Mouse (Mus musculus) hindbrain, embryonic 14.5 days (tissue): ENCODE measurements around the gene Trmt13. TPM values are rescaled to one million over a fixed set of nuclear protein-coding genes. Genes with fewer than 3 reads are reported as not detected.

Experiments used
- ATAC-seq: fragments of 200-750 bp; cut with Nextera tagmentation; 2 replicates; pipeline ENCODE4 v1.8.0; 2017; ENCODE audit warnings: moderate number of reproducible peaks, mild to moderate bottlenecking, moderate TSS enrichment, moderate library complexity; ENCODE audit not compliant: low FRiP score
- DNase-seq: peaks from one replicate; pipeline ENCODE4 v3.0.0-alpha.2; 2015; ENCODE audit warnings: low spot score
- H3K27ac ChIP-seq: fragments of 300-500 bp; sonication (generic); 2 replicates; pipeline ENCODE4 v1.5.1; 2014; ENCODE audit warnings: mild to moderate bottlenecking, moderate library complexity
- H3K27me3 ChIP-seq: fragments of 300-500 bp; sonication (generic); 2 replicates; pipeline ENCODE4 v1.6.1; 2014; ENCODE audit warnings: mild to moderate bottlenecking, low read length, mixed read lengths; ENCODE audit not compliant: control insufficient read depth, insufficient read depth
- H3K36me3 ChIP-seq: fragments of 300-500 bp; sonication (generic); replicated peaks from 2 replicates; pipeline ENCODE4 v1.6.1; 2014; ENCODE audit not compliant: control insufficient read depth, insufficient read depth
- H3K4me1 ChIP-seq: fragments of 300-500 bp; sonication (generic); replicated peaks from 2 replicates; pipeline ENCODE4 v1.6.1; 2014; ENCODE audit warnings: antibody characterized with exemption, low read length, mixed read lengths; ENCODE audit not compliant: control insufficient read depth, insufficient read depth
- H3K4me2 ChIP-seq: fragments of 300-500 bp; sonication (generic); replicated peaks from 2 replicates; pipeline ENCODE4 v1.6.1; 2014; ENCODE audit warnings: mild to moderate bottlenecking, moderate library complexity
- H3K4me3 ChIP-seq: fragments of 300-500 bp; sonication (generic); replicated peaks from 2 replicates; pipeline ENCODE4 v1.5.1; 2014; ENCODE audit warnings: mild to moderate bottlenecking, low read length
- H3K9ac ChIP-seq: fragments of 300-500 bp; sonication (generic); 2 replicates; pipeline ENCODE4 v1.6.1; 2014
- H3K9me3 ChIP-seq: fragments of 300-500 bp; sonication (generic); 2 replicates; pipeline ENCODE4 v1.6.1; 2016; ENCODE audit warnings: low read length; ENCODE audit not compliant: control insufficient read depth
- WGBS: fragments of 180-500 bp; shearing (Covaris S2); extraction: QIAGEN DNeasy Blood & Tissue Kit; methylation state at CpG from one replicate; pipeline ENCODE4 v1.1.7; 2014; 5-methylcytosine and 5-hydroxymethylcytosine counted together
- polyA plus RNA-seq: library from polyadenylated mRNA; unstranded; fragments of >200 nt; fragmentation: Nextera tagmentation; extraction: Ambion mirVana; gene quantifications from 2 replicates; pipeline ENCODE4 v1.2.1, GENCODE M21; 2014

The Trmt13 gene
- polyA plus RNA-seq, 1 experiment from 2014 or later = 24.5 TPM

- Histone ChIP-seq H3K4me1 (no peaks in the 10 kb centered on the region), H3K4me2 (no peak overlapping the region), H3K36me3 (peaks cover 54% of the 10 kb centered on the region), H3K4me3 (no peak overlapping the region), H3K27ac (no peak overlapping the region), H3K27me3 (no peaks in the 10 kb centered on the region), H3K9ac (no peak overlapping the region), H3K9me3 (no peaks in the 10 kb centered on the region)
- 54% methylated on average over 16 of the region's 16 CpGs for WGBS
- DNase-seq = no peak
- peak; percentile 51; the same call in 1 of the 2 replicates for ATAC-seq
These were observed 77.8 kb downstream of the Trmt13 start for GRCm38 (mm10) chr3:116536428-116537199.

Other genes starting within 250 kb of the Trmt13 start
- 4.1 TPM in 2 replicates for gene Cdc14a, start 190.6 kb downstream of the Trmt13 start, polyA plus RNA-seq
- gene Rtca, start 106.4 kb downstream of the Trmt13 start, polyA plus RNA-seq = 113 and 115 TPM in 2 replicates
- gene Dbt, start 101.5 kb downstream of the Trmt13 start, polyA plus RNA-seq = 10.9 and 11.6 TPM in 2 replicates
- 0.39 TPM in 1 of 2 replicates, not detected in the other for gene Lrrc39, start 51.6 kb downstream of the Trmt13 start, polyA plus RNA-seq
- 13.1 and 14.2 TPM in 2 replicates for gene Sass6, start 19.6 kb downstream of the Trmt13 start, polyA plus RNA-seq
- gene Mfsd14a, start 48.1 kb upstream of the Trmt13 start, polyA plus RNA-seq = 71.2 and 77.0 TPM in 2 replicates
- gene Gm43191, start 66.7 kb upstream of the Trmt13 start, polyA plus RNA-seq = not detected in 2 replicates
- 10.1 and 10.3 TPM in 2 replicates for gene Slc35a3, start 98.2 kb upstream of the Trmt13 start, polyA plus RNA-seq
- 18.9 and 19.5 TPM in 2 replicates for gene Agl, start 193.6 kb upstream of the Trmt13 start, polyA plus RNA-seq
- gene Frrs1, start 244.9 kb upstream of the Trmt13 start, polyA plus RNA-seq = 4.8 and 6.0 TPM in 2 replicates